Mouse (Mus musculus) activated CD4-positive, CD25-positive, alpha-beta regulatory T cell, adult 4 months (primary cell): Measurements from ENCODE around the gene 4930402K13Rik. TPM values are rescaled to one million over a fixed set of nuclear protein-coding genes. Genes with fewer than 3 reads are reported as not detected.
"Not testable (repeated sequence)": the region's sequence is repeated elsewhere in the genome, so short reads cannot be mapped to it uniquely, and the experiment has no call there.

Experiments used
- ATAC-seq: one replicate; pipeline ENCODE4 v1.8.0; 2017
- polyA plus RNA-seq, 2 experiments: library from polyadenylated mRNA; unstranded; fragments of 100-300 nt; shearing (Covaris generic); gene quantifications; one replicate each; pipeline ENCODE4 v1.2.1; 2017

The 4930402K13Rik gene
- not detected for polyA plus RNA-seq

DNA sequence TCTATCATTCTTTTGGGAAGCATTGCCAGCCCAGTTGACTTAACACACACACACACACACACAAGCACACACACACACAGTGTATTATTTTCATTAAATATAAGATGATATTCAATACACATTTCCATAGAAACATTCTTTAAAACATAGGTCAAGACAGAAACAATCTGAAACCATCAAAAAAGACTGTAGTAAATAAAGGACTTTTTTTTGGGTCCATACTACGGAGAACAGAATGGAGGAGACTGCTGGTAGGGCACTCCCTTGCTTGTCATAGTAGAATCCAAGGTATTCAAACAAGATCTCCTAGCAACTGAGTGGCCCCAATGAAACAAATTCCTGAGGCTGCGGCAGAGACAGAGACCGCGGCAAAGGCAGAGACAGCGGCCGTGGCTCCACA lies at the start of gene 4930402K13Rik:
4930402K13Rik (plus strand) TSS at position 301 of the 400 bp plus-strand sequence.
- ATAC-seq = no peak

DNA sequence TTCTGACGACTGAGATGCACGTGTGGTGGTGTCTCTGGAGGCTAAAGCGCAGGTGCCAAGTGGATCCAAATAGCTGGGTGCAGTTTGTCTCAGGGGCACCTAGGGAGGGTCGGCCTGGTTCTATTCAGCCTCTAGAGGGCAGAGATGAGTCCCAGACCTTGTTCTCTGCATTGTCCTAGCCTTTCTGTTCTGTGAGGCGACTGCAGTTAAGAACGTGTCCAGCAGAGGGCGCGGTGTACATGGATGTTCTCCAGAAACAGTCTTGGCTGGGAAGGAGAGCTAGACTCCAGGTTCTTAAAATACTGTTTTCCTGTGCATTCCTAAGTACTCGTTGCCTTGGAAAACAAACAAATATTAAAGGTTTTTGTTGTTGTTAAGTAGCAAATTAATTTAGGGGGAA lies 43.4 kb upstream of the 4930402K13Rik start:
- peak; percentile 46 for ATAC-seq

DNA sequence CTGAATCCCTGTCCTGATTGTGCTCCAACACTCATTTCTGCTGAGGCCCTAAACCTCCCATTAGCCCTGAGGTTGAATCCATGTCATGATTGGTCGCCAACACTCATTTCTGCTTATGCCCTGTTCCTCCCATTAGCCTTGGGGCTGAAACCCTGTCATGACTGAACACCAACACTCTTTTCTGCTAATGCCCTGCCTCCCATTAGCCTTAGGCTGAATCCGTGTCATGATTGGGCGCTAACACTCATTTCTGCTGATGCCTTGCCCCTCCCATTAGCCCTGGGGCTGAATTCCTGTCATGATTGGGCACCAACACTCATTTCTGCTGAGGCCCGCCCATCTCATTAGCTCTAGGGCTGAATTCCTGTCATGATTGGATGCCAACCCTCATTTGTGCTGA lies 42.3 kb upstream of the 4930402K13Rik start:
- no peak for ATAC-seq

DNA sequence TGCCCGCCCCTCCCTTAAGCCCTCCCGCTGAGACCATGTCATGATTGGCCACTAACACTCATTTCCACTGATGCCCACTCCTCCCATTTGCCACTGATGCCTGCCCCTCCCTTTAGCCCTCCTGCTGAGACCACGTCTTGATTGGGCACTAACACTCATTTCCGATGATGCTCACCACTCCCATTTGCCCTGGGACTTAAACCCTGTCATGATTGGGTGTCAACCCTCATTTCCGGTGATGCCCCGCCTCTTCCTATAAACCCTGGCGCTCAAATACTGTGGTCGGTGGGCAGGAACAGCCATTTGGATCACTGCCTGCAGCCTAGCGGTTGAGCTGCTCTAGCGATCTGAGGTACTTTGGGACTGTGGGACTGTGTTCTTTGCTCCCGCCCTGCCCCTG lies 41.6 kb upstream of the 4930402K13Rik start, which contains the start of gene Fthl17f:
Fthl17f (plus strand) TSS at position 301 of the 400 bp plus-strand sequence.
- not testable (repeated sequence) for ATAC-seq

DNA sequence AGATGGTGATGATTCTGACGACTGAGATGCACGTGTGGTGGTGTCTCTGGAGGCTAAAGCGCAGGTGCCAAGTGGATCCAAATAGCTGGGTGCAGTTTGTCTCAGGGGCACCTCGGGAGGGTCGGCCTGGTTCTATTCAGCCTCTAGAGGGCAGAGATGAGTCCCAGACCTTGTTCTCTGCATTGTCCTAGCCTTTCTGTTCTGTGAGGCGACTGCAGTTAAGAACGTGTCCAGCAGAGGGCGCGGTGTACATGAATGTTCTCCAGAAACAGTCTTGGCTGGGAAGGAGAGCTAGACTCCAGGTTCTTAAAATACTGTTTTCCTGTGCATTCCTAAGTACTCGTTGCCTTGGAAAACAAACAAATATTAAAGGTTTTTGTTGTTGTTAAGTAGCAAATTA lies 26.7 kb upstream of the 4930402K13Rik start:
- not testable (repeated sequence) for ATAC-seq

DNA sequence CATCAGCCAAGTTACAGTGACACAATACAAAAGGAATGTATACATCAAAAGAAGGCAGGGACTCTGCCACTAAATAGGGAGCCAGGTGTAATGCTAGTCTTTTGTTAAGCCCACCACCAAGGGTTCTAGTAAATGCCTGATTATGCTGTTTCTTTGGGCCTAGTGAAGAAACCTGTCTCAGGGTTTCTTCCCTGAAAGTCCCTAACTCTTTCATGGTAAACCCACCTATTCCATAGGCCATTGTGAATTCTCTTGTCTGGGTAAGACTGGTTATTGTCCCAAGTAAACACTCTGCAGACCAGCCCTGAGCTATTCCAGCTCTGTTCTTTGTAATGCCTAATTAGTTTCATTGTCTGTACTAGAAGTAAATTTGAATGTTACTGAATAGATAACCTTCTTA lies 9.3 kb upstream of the 4930402K13Rik start:
- not testable (repeated sequence) for ATAC-seq

DNA sequence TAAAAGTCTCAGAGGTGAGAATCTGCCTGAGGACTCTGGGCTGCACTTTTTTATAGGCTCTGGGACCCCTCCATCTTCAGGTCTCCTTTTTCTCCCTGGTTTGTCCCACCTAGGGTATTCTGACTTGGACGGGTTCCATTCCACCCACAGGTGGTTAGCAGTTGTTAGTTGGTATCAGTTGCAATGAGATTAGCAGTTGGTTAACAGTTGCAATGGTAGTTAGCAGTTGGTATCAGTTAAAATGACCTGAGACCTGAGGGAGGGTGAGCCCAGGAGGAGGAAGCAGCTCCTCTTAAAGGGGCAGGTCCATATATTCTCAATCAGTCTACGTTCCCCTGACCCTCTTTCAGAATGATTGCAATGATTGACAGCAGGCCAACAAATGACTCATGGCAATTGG lies 6.0 kb downstream of the 4930402K13Rik start:
- ATAC-seq = no peak

DNA sequence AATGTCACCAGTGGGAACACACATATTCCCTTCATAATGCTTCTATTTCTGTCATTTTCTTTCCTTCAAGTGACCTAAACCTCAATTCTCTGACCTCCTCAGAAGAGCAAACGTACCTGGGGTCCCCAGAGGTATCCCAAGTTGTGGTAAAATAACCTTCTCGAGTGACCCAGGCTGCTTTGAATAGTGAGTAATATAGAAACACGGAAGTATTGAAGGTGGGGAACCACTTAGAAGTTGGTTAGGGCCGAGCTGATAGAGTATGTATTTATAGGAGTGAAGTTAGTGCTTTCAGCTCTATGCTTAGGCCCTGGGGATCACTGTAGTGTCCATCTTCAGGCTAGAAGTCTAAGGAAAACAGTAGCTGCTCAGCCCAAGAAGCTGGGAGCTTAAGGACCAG lies 20.6 kb downstream of the 4930402K13Rik start:
- ATAC-seq = no peak

DNA sequence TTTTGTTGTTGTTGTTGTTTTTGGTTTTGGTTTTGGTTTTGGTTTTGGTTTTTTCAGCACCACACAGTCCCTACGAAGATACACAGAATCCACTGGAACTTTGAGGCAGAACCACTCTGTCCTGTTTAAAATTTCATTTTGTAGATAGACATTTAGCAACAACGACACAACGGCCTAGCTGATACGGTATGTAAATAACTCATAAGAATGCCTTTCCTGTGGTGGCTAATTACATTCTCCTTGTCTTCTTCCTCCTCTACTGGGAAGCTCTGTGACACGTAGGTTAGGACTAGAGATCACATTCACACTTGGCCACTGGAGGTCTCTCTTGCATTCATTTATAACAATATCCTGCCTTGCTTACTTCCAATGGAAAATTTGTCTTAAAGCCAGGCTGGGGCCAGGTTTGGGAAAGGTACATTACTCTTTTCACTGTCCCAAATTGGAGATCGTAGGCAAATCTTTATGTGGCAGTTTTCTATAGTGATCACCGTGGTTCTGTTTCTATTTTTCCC lies 24.0 kb downstream of the 4930402K13Rik start:
- no peak for ATAC-seq

DNA sequence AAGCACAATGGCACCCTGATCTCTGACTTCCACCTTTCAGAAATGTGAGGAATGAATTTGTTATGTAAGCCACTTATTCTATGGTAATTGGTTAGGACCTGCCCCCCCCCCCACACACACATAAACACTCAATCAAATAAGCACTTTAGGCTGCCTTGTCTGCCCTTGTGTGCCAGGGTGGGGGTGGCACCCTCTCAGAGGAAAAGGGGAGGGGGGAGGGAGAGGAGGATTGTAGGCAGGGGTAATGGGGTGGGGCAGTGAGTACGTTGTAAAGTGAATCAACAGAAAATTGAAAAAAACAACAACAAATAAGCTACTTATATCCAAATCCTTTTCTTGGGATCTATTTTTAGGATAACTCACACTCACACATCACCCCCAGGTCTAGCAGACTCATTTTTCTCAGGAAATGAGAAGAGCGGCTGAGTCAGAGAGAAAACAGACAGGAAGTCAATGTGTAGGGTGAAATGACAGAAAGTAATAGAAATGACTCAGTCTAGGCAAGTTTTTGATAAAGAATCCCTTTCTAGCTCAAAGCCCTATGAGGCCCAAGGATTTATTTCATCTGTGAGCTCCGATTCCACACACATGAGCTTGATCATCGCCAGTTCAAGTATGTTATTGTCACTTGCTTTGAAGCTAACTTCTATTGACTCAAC lies 35.1 kb downstream of the 4930402K13Rik start:
- ATAC-seq = peak; percentile 89

DNA sequence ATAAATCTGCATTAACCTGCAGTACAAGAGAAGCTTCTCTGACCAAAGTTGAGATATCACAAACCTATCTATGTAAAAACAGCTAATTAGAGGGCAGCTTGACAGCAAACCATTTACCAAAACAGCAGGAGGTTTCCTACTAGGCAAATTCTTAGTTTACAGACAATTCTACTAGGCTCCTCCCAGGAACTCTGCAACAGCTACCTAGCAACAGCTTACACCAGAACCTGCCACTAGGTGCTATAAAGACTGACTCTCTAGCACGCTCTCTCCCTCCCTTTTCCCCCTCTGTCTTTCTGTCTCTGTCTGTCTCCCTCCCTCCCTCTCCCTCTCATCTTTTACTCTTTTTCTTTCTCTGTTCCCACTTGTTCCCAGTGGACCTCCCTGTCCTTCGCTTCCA lies 38.3 kb downstream of the 4930402K13Rik start:
- ATAC-seq = no peak

Other genes with a start within 250 kb of the 4930402K13Rik start
- gene Gm5751, start 230.3 kb upstream of the 4930402K13Rik start, polyA plus RNA-seq = not detected
- gene B630019K06Rik, start 212.2 kb upstream of the 4930402K13Rik start, polyA plus RNA-seq = under 1 TPM in 1 of 2 experiments, not detected in 1; 0.42 TPM
- gene Fthl17b, start 141.6 kb upstream of the 4930402K13Rik start, polyA plus RNA-seq = not detected
- gene Fthl17c, start 128.0 kb upstream of the 4930402K13Rik start, polyA plus RNA-seq = not detected
- gene Fthl17d, start 117.8 kb upstream of the 4930402K13Rik start, polyA plus RNA-seq = not detected
- not detected for gene Fthl17e, start 71.1 kb upstream of the 4930402K13Rik start, polyA plus RNA-seq
- not detected for gene Fthl17f, start 41.5 kb upstream of the 4930402K13Rik start, polyA plus RNA-seq
- gene Lancl3, start 95.3 kb downstream of the 4930402K13Rik start, polyA plus RNA-seq = 1 to 10 TPM in 1 of 2 experiments, under 1 TPM in 1; 0.74 to 1.8 TPM
- under 1 TPM in 1 of 2 experiments, not detected in 1; 0.45 TPM for gene Gm14862, start 152.3 kb downstream of the 4930402K13Rik start, polyA plus RNA-seq
- 1 to 10 TPM; 1.0 to 1.1 TPM for gene Xk, start 168.2 kb downstream of the 4930402K13Rik start, polyA plus RNA-seq
- gene H2al1m, start 179.2 kb downstream of the 4930402K13Rik start, polyA plus RNA-seq = under 1 TPM in 1 of 2 experiments, not detected in 1; 0.89 TPM
- not detected for gene H2al1k, start 246.1 kb downstream of the 4930402K13Rik start, polyA plus RNA-seq